Mouse (Mus musculus) ES-E14 (cell line): ENCODE data around the gene Capn8.

Experiments used
- CHD2 ChIP-seq: IDR thresholded peaks from 2 replicates; pipeline ENCODE4 v1.6.1; 2014; ENCODE audit warnings: mild to moderate bottlenecking, low read depth, low read length, inconsistent platforms
- MAFK ChIP-seq: IDR thresholded peaks from 2 replicates; pipeline ENCODE4 v1.6.1; 2014; ENCODE audit warnings: mild to moderate bottlenecking, low read depth, low read length, inconsistent platforms; ENCODE audit not compliant: insufficient read depth
- ZNF384 ChIP-seq: IDR thresholded peaks from 2 replicates; pipeline ENCODE4 v1.6.1; 2012; ENCODE audit warnings: low read depth, low read length, inconsistent platforms

DNA sequence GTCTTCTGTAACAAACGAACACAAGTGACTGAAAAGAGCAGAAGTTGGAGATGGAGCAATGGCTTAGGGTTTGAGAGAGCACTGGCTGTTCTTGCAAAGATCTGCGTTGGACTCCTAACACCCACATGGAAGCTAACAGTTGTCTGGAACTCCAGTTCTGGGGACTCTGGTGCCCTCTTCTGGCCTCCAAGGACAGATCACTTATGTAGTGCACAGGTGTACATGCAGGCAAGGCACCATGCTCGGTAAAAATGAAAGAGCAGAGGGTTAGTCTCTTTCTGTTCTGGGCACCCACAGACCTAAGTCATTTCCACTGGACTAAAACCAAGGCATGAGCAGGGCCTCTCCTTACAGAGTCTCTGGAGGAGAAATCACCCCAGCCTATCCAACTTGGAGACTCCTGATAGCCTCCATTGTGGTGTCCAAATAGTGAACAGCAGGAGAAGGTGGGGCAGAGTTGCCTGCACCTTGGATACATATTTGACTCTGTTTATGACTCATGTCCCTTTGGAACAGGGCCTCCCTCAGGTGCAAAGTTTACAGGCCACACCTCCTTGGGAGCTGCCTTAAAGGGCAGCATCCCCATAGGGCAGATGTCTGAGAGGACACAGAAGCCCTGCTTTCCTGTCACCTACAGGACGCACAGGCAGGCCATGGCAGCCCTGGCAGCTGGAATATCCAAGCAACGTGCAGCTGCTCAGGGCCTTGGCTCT, at the start of gene Capn8:
- TF ChIP-seq MAFK (no peak), CHD2 (no peak), ZNF384 (no peak)
